Mouse (Mus musculus) intestine, postnatal 0 days (tissue): Measurements from ENCODE around the gene Zfp637. TPM values are rescaled to one million over a fixed set of nuclear protein-coding genes. Genes with fewer than 3 reads are reported as not detected.

Experiments used
- ATAC-seq: fragments of 200-750 bp; cut with Nextera tagmentation; 2 replicates; pipeline ENCODE4 v1.8.0; 2017; ENCODE audit warnings: mild to moderate bottlenecking, moderate TSS enrichment, moderate library complexity
- H3K27ac ChIP-seq: fragments of 300-500 bp; sonication (generic); 2 replicates; pipeline ENCODE4 v1.5.1; 2014; ENCODE audit warnings: mild to moderate bottlenecking, low read depth, low read length, moderate library complexity
- H3K27me3 ChIP-seq: fragments of 300-500 bp; sonication (generic); replicated peaks from 2 replicates; pipeline ENCODE4 v1.6.1; 2014; ENCODE audit warnings: low read length, mixed read lengths; ENCODE audit not compliant: control insufficient read depth, insufficient read depth
- H3K36me3 ChIP-seq: fragments of 300-500 bp; sonication (generic); 2 replicates; pipeline ENCODE4 v1.6.1; 2014; ENCODE audit warnings: mild to moderate bottlenecking, moderate library complexity; ENCODE audit not compliant: control insufficient read depth, insufficient read depth
- H3K4me1 ChIP-seq: fragments of 300-500 bp; sonication (generic); replicated peaks from 2 replicates; pipeline ENCODE4 v1.6.1; 2014; ENCODE audit warnings: antibody characterized with exemption, low read length, mixed read lengths; ENCODE audit not compliant: control insufficient read depth, insufficient read depth
- H3K4me2 ChIP-seq: fragments of 300-500 bp; sonication (generic); replicated peaks from 2 replicates; pipeline ENCODE4 v1.6.1; 2014; ENCODE audit warnings: low read depth, mild to moderate bottlenecking, moderate library complexity
- H3K4me3 ChIP-seq: fragments of 300-500 bp; sonication (generic); 2 replicates; pipeline ENCODE4 v1.5.1; 2014; ENCODE audit warnings: low read depth, low read length
- H3K9ac ChIP-seq: fragments of 300-500 bp; sonication (generic); 2 replicates; pipeline ENCODE4 v1.6.1; 2014; ENCODE audit warnings: mild to moderate bottlenecking, low read depth, low read length
- H3K9me3 ChIP-seq: fragments of 300-500 bp; sonication (generic); 2 replicates; pipeline ENCODE4 v1.6.1; 2016; ENCODE audit warnings: mixed run types; ENCODE audit not compliant: control insufficient read depth
- CTCF ChIP-seq: sonication (generic); IDR thresholded peaks from 2 replicates; pipeline ENCODE4 v1.5.1; 2016; ENCODE audit warnings: low read depth, mild to moderate bottlenecking, control low read depth, antibody characterized with exemption, moderate library complexity
- WGBS: fragments of 180-500 bp; shearing (Covaris S2); extraction: QIAGEN DNeasy Blood & Tissue Kit; methylation state at CpG from one replicate; pipeline ENCODE4 v1.1.7; 2014; 5-methylcytosine and 5-hydroxymethylcytosine counted together
- polyA plus RNA-seq: library from polyadenylated mRNA; unstranded; fragments of >200 nt; fragmentation: Nextera tagmentation; extraction: Ambion mirVana; gene quantifications from 2 replicates; pipeline ENCODE4 v1.2.1, GENCODE M21; 2015

Zfp637 gene
- polyA plus RNA-seq, 1 experiment from 2014 or later = 46.1 TPM

DNA sequence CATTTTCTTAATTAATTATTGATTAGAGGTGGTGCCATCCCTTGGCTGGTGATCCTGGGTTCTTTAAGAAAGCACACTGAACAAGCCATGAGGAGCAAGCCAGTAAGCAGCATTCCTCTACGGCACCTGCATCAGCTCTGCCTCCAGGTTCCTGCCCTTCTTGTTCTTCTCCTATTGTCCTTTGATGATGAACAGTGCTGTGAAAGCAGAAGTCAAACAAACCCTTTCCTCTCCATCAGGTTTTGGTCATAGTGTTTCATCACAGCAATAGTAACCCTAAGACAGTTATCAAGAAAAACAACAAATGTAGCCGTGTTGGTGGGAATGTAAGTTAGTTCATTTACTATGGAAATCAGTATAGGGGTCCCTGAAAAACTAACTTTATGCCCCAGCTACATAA is 52.5 kb downstream of the Zfp637 start:
- Histone ChIP-seq H3K4me3 (no peak overlapping the region), H3K9ac (no peak overlapping the region), H3K9me3 (no peaks in the 10 kb centered on the region), H3K4me2 (no peak overlapping the region), H3K4me1 (no peaks in the 10 kb centered on the region), H3K27ac (no peak overlapping the region), H3K27me3 (no peaks in the 10 kb centered on the region), H3K36me3 (no peaks in the 10 kb centered on the region)
- 88% methylated on average over 2 of the region's 2 CpGs for WGBS
- ATAC-seq = no peak
- no peak for TF ChIP-seq CTCF

Other genes with a start within 250 kb of the Zfp637 start
- 2.9 and 3.1 TPM in 2 replicates for gene Zfp239, start 20.9 kb downstream of the Zfp637 start, polyA plus RNA-seq
- 340 and 353 TPM in 2 replicates for gene Hnrnpf, start 59.1 kb downstream of the Zfp637 start, polyA plus RNA-seq
- 0.27 and 0.55 TPM in 2 replicates for gene Fxyd4, start 96.5 kb downstream of the Zfp637 start, polyA plus RNA-seq
- 0.07 and 0.25 TPM in 2 replicates for gene Rasgef1a, start 170.3 kb downstream of the Zfp637 start, polyA plus RNA-seq